Mouse (Mus musculus) megakaryocyte, embryonic 14.5 days (primary cell): ENCODE results near the gene Slc25a43. TPM values are rescaled to one million over a fixed set of nuclear protein-coding genes. Genes with fewer than 3 reads are reported as not detected.

Experiments
- H3K27me3 ChIP-seq: replicated peaks from 2 replicates; pipeline ENCODE3; 2012; ENCODE audit warnings: inconsistent platforms
- H3K36me3 ChIP-seq: replicated peaks from 2 replicates; pipeline ENCODE3; 2012; ENCODE audit warnings: low read length, inconsistent platforms, mixed read lengths
- H3K4me1 ChIP-seq: 2 replicates; pipeline ENCODE4 v1.6.1; 2012; ENCODE audit warnings: inconsistent platforms
- H3K4me3 ChIP-seq: replicated peaks from 2 replicates; pipeline ENCODE3; 2012; ENCODE audit warnings: moderate library complexity, mild to moderate bottlenecking, inconsistent platforms
- H3K9me3 ChIP-seq: 2 replicates; pipeline ENCODE4 v1.6.1; 2012; ENCODE audit warnings: inconsistent platforms
- FLI1 ChIP-seq: IDR thresholded peaks from 2 replicates; pipeline ENCODE4 v1.6.1; 2012; ENCODE audit warnings: low read length, inconsistent platforms, mixed read lengths
- GATA1 ChIP-seq: IDR thresholded peaks from 3 replicates; pipeline ENCODE4 v1.6.1; 2012; ENCODE audit warnings: mixed read lengths, low read length, inconsistent platforms, borderline replicate concordance
- polyA plus RNA-seq: library from polyadenylated mRNA; stranded (reverse); fragments of >175 nt; gene quantifications from 2 replicates; pipeline ENCODE4 v1.2.3, GENCODE M21; 2012; ENCODE audit warnings: low replicate concordance; ENCODE audit not compliant: insufficient read depth

The Slc25a43 gene
- polyA plus RNA-seq, 1 experiment = 2.6 TPM

DNA sequence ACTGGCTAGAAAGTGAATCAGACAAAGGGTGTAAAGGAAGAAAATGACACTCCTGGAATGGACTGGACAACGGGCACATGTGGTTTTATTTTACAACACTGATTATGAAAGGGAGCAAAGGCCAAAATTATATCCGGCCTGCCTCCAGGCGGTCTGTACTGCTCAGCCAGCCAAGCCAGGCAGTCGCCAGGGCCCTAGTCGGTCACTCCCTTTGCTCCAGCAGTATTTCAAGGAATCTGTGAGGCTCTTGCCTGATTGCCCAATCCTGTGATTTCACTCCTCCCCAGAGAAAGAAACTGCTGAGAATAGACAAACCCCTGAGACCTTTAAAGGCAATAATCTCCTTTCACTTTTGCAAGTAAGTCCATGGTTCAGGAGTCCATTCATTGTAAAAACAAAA, 60.7 kb downstream of the Slc25a43 start:
- Histone ChIP-seq H3K4me3 (no peak overlapping the region), H3K36me3 (no peaks in the 10 kb centered on the region), H3K9me3 (no peaks in the 10 kb centered on the region), H3K27me3 (no peaks in the 10 kb centered on the region), H3K4me1 (peaks cover 15% of the 10 kb centered on the region)
- TF ChIP-seq FLI1 (no peak), GATA1 (no peak)

DNA sequence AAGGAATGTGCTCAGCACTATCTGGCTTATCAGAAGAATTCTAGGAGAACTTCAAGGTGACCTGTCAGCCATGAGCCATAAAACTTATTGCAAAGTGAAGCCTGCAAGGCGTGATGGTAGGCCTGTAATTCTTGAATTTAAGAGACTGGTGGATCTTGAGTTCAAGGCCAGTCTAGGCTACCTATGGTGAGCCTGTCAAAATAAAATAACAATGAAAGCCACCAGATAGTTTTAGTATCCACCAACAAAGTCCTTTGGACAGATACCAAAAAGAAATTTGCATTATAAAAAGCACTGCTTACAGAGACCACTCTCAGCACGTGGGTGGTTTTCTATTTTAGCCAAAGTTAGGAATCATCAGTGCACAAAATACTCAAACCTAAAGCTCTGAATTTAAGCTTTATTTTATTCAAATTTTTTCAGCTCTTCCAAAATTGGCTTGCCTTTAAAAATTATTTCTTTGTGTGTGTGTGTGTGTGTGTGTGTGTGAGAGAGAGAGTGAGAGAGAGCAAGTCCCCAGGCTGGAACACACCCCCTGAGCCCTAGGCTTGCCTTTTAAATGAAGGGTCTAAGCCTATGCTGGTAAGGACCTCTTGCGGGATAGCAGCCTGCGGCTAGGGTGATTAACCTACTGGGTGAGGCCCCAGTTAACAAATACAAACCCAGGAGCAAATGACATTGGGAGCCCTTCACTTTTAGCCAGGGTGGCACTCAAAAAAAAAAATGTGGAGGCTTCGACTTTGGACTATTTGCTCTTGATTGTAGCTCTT, 62.2 kb downstream of the Slc25a43 start:
- H3K36me3 ChIP-seq = no peaks in the 10 kb centered on the region
- TF ChIP-seq GATA1 (no peak), FLI1 (no peak)
- no peaks in the 10 kb centered on the region for H3K27me3 ChIP-seq
- H3K4me3 ChIP-seq = no peak overlapping the region
- H3K9me3 ChIP-seq = no peaks in the 10 kb centered on the region
- H3K4me1 ChIP-seq = peaks cover 15% of the 10 kb centered on the region

DNA sequence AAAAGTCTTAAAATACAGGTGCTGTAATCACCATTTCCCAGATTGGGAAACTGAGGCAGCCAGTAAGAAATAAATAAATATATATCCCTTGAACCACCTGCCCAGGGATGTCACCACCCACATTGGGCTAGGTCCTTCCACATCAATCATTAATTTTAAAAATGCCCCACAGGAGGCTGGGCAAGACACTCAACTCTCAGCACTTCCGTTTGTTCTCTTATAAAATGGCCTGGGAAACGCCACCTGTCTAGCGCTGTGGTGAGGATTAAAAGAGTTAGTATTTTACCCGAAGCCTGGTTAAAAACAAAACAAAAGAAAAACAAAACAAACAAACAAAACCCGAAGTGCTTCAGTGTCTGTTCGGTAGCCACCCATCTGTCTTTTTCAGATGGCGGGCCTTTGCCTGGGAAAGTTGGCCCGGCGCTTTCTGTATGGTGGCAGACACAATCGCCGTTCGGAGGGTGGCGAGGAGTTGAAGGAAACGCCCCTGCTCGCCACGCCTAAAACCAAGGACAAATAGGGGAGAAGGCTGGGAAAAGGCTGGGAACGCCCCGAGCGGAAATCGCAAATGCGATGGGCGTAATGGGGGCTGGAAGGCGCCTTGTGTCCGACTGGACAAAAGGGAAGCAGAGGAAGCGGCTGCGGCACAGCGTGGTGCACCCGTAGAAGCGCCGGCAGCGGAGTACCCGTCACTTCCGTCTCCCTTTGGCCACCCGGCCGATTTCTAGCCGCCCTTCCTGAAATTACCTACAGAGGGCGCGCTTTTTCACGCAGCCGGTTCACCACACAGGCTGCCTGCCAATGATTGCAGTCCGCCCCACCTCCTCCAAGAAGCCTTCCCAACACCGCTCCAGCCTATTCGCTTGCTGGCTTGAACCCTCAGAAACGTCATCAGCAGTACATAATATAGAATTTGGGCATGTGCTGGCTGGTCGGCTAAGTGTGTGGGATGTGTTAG, 64.2 kb downstream of the Slc25a43 start:
- peaks cover 19% of the 10 kb centered on the region for H3K4me1 ChIP-seq
- no peaks in the 10 kb centered on the region for H3K36me3 ChIP-seq
- H3K27me3 ChIP-seq = peaks cover 2% of the 10 kb centered on the region
- H3K9me3 ChIP-seq = no peaks in the 10 kb centered on the region
- peak overlapping the region; percentile 91 for H3K4me3 ChIP-seq
- TF ChIP-seq GATA1 (no peak), FLI1 (no peak)

DNA sequence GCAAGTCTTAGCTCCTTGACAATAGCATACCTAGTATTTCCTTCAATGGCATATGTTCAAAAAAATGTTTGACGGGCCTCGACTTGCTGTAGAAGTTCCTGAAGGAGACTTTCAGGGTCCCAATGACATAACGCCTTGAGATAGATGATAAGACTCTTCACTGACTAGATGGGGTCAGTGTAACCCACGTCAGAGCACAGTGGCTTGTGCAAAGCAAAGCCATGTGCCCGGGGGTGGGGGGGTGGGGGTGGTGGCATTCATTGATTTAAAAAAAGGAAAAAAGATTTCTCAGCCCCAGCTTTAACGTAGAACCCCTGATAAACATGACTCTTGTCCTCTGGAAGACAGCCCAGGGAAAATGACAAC, 64.8 kb downstream of the Slc25a43 start:
- H3K27me3 ChIP-seq = peaks cover 2% of the 10 kb centered on the region
- peak overlapping the region; percentile 91 for H3K4me3 ChIP-seq
- H3K9me3 ChIP-seq = no peaks in the 10 kb centered on the region
- no peaks in the 10 kb centered on the region for H3K36me3 ChIP-seq
- TF ChIP-seq FLI1 = no peak
- peaks cover 13% of the 10 kb centered on the region for H3K4me1 ChIP-seq

DNA sequence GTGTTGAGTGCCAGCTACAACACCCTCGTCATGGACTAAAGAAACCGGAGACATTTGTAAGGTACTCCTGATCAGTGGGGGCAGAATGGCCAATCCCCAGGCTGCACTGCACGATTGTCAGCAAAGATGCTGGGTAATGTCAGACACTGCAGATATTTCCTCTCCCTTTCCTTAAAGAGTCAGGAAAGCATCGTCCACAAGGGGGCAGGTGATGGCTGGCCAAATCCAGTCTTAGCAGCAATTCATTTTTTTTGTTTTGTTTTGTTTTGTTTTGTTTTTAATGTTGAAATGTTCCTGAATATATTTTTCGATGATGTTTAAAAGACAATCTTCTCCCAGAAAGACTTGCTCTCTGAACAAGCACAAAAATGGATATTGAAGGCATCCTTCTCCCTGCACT, 67.9 kb downstream of the Slc25a43 start:
- H3K4me3 ChIP-seq = no peak overlapping the region
- peaks cover 2% of the 10 kb centered on the region for H3K27me3 ChIP-seq
- H3K4me1 ChIP-seq = peaks cover 13% of the 10 kb centered on the region
- no peak for TF ChIP-seq GATA1
- no peak for TF ChIP-seq FLI1
- H3K9me3 ChIP-seq = no peaks in the 10 kb centered on the region
- H3K36me3 ChIP-seq = no peaks in the 10 kb centered on the region

DNA sequence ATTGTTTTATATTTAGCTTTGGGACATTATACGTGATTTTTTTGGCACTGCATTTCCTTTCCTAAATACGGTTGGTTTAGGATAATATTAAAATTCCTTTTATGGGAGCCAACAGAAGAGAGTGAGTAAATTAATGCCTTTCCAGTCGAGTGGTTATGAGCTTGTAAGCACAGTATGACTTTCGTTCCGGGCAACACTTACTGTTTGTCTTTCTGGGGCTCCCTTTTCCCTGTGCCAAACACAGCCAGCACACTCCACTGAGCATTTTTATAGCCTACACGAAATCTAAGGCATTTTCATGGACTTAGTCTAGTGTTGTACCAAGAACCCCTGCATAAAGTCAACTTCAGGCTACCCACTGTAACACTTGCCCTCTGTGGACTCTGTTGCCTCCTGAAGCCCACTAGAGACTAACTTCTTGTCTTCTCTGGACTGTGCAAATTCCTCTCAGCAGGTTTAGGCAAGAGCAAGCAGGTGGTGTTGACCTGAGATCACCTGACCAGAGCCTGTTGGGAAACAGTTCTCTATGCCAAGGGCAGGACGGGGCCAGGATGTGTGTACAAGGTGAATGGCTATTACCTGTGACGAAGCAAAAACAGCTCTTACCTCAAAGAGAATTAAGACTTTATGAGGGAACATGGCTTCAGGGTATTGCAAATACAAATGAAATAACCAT, 70.8 kb downstream of the Slc25a43 start:
- Histone ChIP-seq H3K27me3 (peaks cover 4% of the 10 kb centered on the region), H3K36me3 (no peaks in the 10 kb centered on the region)

DNA sequence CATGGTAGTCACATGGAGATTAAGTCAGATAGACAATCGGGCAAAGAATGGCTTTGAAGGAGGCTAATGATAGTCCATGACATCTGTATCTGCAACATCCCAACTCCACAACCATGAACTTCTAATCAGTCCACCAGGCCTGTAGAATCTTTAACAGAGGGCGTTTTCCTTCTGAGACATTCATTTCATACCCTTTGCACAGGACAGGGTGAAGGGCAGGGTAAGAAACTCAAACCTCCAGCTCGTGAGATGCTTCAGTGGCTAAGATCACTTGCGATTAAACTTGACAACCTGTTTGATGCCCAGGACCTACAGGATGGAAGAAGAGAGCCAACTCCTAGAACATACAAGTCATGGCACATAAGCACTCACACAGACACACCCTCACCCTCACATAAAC, 71.6 kb downstream of the Slc25a43 start:
- TF ChIP-seq GATA1 (no peak), FLI1 (no peak)

More for the DNA sequence above, 70.8 kb downstream of the Slc25a43 start:
- TF ChIP-seq GATA1 = no peak
- TF ChIP-seq FLI1 = no peak
- Histone ChIP-seq H3K9me3 (no peaks in the 10 kb centered on the region), H3K4me3 (no peak overlapping the region), H3K4me1 (peaks cover 4% of the 10 kb centered on the region; the same call in 1 of the 2 replicates)

DNA sequence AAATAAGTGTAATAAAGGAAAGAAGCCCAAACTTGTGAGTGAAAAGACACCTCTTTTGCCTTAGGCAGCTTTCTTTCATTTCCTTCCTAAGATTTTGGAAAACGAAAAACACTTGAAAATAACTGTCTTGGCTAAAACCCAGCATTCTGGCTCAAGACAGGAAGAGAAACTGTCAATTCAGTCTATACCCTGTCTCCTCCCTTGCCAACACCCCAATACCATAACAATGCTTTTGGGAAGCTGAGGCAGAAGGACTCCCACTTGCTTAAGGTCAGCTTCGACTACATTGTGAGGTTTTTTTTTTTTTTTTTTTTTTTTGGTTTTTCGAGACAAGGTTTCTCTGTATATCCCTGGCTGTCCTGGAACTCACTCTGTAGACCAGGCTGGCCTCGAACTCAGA, 72.0 kb downstream of the Slc25a43 start:
- H3K36me3 ChIP-seq = no peaks in the 10 kb centered on the region
- no peaks in the 10 kb centered on the region for H3K9me3 ChIP-seq
- H3K4me3 ChIP-seq = no peak overlapping the region
- H3K4me1 ChIP-seq = peaks cover 4% of the 10 kb centered on the region; the same call in 1 of the 2 replicates
- H3K27me3 ChIP-seq = peaks cover 4% of the 10 kb centered on the region
- no peak for TF ChIP-seq GATA1
- TF ChIP-seq FLI1 = no peak

More for the DNA sequence above, 71.6 kb downstream of the Slc25a43 start:
- Histone ChIP-seq H3K4me1 (peaks cover 4% of the 10 kb centered on the region; the same call in 1 of the 2 replicates), H3K36me3 (no peaks in the 10 kb centered on the region), H3K4me3 (no peak overlapping the region), H3K27me3 (peaks cover 4% of the 10 kb centered on the region), H3K9me3 (no peaks in the 10 kb centered on the region)

DNA sequence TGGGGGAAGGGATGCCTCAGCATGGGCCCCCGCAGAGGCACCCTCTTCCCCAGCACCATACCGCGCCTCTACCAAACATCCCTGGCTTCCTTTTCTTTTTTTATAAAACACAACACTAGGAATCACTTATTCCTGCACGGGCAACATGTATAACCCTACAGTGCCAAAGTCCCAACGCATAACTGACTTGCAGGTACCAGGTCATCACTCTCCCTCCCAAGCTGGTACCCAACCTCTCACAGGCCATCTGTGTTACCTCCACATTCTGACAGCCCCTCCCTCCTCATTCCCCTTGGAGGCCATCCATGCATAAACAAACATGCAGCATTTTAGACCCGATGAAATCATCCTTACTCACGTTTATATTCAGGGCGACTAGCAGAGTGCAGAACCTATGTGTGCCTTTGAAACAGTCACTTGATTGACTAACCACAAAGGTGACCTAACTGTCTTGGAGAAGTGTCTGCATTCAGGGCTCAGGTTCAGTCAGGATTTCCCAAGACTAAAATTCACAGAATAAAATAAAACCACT, 73.0 kb downstream of the Slc25a43 start:
- H3K4me1 ChIP-seq = no peaks in the 10 kb centered on the region; the same call in 1 of the 2 replicates
- TF ChIP-seq GATA1 (no peak), FLI1 (no peak)
- H3K9me3 ChIP-seq = no peaks in the 10 kb centered on the region
- no peak overlapping the region for H3K4me3 ChIP-seq
- H3K27me3 ChIP-seq = peaks cover 4% of the 10 kb centered on the region
- no peaks in the 10 kb centered on the region for H3K36me3 ChIP-seq
